ENCODE assay signal across 35 mouse cellular contexts in the genomic region with DNA sequence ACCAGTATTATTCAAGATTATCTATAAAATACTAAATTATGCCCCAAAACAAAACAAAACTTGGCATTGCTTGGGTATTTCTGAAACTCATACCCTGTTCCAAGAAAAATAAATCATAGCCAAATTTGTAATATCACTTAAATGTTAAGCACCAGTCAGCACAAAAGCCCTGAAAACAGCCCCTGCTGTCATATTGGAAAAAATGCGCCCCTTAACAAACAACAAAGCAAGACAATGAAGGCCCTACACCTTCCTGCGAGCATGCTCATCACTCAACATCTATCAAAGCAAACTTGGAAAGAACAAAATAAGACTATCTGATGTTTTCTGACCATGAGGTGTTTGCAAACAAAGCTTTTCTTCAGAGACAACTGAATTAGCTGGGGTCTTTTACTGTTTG.
"Had no signal": no experiment of that assay in that cellular context is flagged by ENCODE, and none has a peak within 500 bp of the region (broad histone marks: within the 10 kb centered on the region; RNA-seq: fewer than 3 reads in every experiment).

No protein-coding gene starts in this region.

- ATAC-seq: hindbrain, embryonic 16.5 days; hindbrain, postnatal 0 days; inflammation-experienced regulatory T-cells, adult 6 months; intestine, embryonic 15.5 days; intestine, embryonic 16.5 days; intestine, postnatal 0 days had no signal

- H3K27ac ChIP-seq: heart, embryonic 13.5 days; heart, embryonic 15.5 days; hindbrain, embryonic 10.5 days; hindbrain, embryonic 12.5 days; hindbrain, embryonic 13.5 days; hindbrain, embryonic 14.5 days; hindbrain, embryonic 15.5 days; hindbrain, postnatal 0 days; intestine, embryonic 15.5 days; kidney, embryonic 15.5 days; kidney, postnatal 0 days; layer of hippocampus, adult 2 months; left cerebral cortex, adult 2 months had no signal

- H3K9ac ChIP-seq: heart, embryonic 12.5 days; heart, embryonic 13.5 days; heart, embryonic 15.5 days; hindbrain, embryonic 12.5 days; hindbrain, embryonic 13.5 days; hindbrain, embryonic 14.5 days; hindbrain, embryonic 15.5 days; intestine, embryonic 15.5 days; kidney, embryonic 15.5 days had no signal

- H3K9me3 ChIP-seq: heart, embryonic 12.5 days; heart, embryonic 13.5 days; heart, embryonic 15.5 days; hindbrain, embryonic 10.5 days; hindbrain, embryonic 12.5 days; hindbrain, embryonic 13.5 days; hindbrain, embryonic 15.5 days; intestine, embryonic 15.5 days; kidney, embryonic 15.5 days had no signal

- H3K4me3 ChIP-seq: heart, embryonic 12.5 days; heart, embryonic 13.5 days; heart, embryonic 15.5 days; hindbrain, embryonic 10.5 days; hindbrain, embryonic 12.5 days; hindbrain, embryonic 13.5 days; hindbrain, embryonic 15.5 days; intestine, embryonic 15.5 days; kidney, embryonic 15.5 days; layer of hippocampus, adult 2 months; left cerebral cortex, adult 2 months had no signal

- H3K4me2 ChIP-seq: heart, embryonic 11.5 days; heart, embryonic 12.5 days; heart, embryonic 13.5 days; heart, embryonic 15.5 days; hindbrain, embryonic 12.5 days; hindbrain, embryonic 13.5 days; hindbrain, embryonic 14.5 days; hindbrain, embryonic 15.5 days; intestine, embryonic 15.5 days; kidney, embryonic 15.5 days had no signal

- H3K36me3 ChIP-seq: heart, embryonic 12.5 days; heart, embryonic 13.5 days; heart, embryonic 15.5 days; hindbrain, embryonic 10.5 days; hindbrain, embryonic 12.5 days; hindbrain, embryonic 13.5 days; hindbrain, embryonic 15.5 days; intestine, embryonic 15.5 days; kidney, embryonic 15.5 days had no signal

- DNase-seq: heart, postnatal 10 days; heart, postnatal 14 days; heart, postnatal 36 days; heart, postnatal 4 days; kidney, adult 11 months; kidney, adult 18-20 months; kidney, adult 2 months; kidney, adult 8-10 months; kidney, adult 9 months; kidney, postnatal 10 days; kidney, postnatal 14 days; kidney, postnatal 25 days; kidney, postnatal 36 days; kidney, postnatal 4 days; layer of hippocampus, adult 9-11 months; layer of hippocampus, postnatal 36 days had no signal

- H3K27me3 ChIP-seq: heart, embryonic 12.5 days; heart, embryonic 13.5 days; heart, embryonic 15.5 days; hindbrain, embryonic 12.5 days; hindbrain, embryonic 13.5 days; hindbrain, embryonic 15.5 days; intestine, embryonic 15.5 days; kidney, embryonic 15.5 days had no signal
